Mouse (Mus musculus) hindbrain, postnatal 0 days (tissue): ENCODE data around the gene Olfr459. TPM values are rescaled to one million over a fixed set of nuclear protein-coding genes. Genes with fewer than 3 reads are reported as not detected.

Experiments
- ATAC-seq: fragments of 200-750 bp; cut with Nextera tagmentation; 2 replicates; pipeline ENCODE4 v1.8.0; 2017; ENCODE audit warnings: mild to moderate bottlenecking, moderate TSS enrichment, moderate library complexity
- DNase-seq: peaks from one replicate; pipeline ENCODE4 v3.0.0-alpha.2; 2015; ENCODE audit warnings: low spot score
- H3K27ac ChIP-seq: fragments of 300-500 bp; sonication (generic); 2 replicates; pipeline ENCODE4 v1.5.1; 2014; ENCODE audit warnings: mild to moderate bottlenecking
- H3K27me3 ChIP-seq: fragments of 300-500 bp; sonication (generic); 2 replicates; pipeline ENCODE4 v1.6.1; 2014; ENCODE audit warnings: low read length, mixed read lengths; ENCODE audit not compliant: insufficient read depth
- H3K36me3 ChIP-seq: fragments of 300-500 bp; sonication (generic); 2 replicates; pipeline ENCODE4 v1.6.1; 2014; ENCODE audit warnings: low read length, mixed read lengths; ENCODE audit not compliant: insufficient read depth
- H3K4me1 ChIP-seq: fragments of 300-500 bp; sonication (generic); 2 replicates; pipeline ENCODE4 v1.6.1; 2014; ENCODE audit warnings: antibody characterized with exemption, low read length, mixed read lengths; ENCODE audit not compliant: insufficient read depth
- H3K4me2 ChIP-seq: fragments of 300-500 bp; sonication (generic); 2 replicates; pipeline ENCODE4 v1.6.1; 2014; ENCODE audit warnings: low read depth, mild to moderate bottlenecking, low read length, moderate library complexity, mixed read lengths
- H3K4me3 ChIP-seq: fragments of 300-500 bp; sonication (generic); 2 replicates; pipeline ENCODE4 v1.5.1; 2014; ENCODE audit warnings: low read length
- H3K9ac ChIP-seq: fragments of 300-500 bp; sonication (generic); replicated peaks from 2 replicates; pipeline ENCODE4 v1.6.1; 2014; ENCODE audit warnings: mild to moderate bottlenecking, low read length, moderate library complexity, mixed read lengths
- H3K9me3 ChIP-seq: fragments of 300-500 bp; sonication (generic); 2 replicates; pipeline ENCODE4 v1.6.1; 2016; ENCODE audit warnings: low read length, mixed read lengths
- CTCF ChIP-seq: IDR thresholded peaks from 2 replicates; pipeline ENCODE4 v1.5.1; 2016; ENCODE audit warnings: antibody characterized with exemption, control low read depth, low read depth
- WGBS: fragments of 180-500 bp; shearing (Covaris S2); extraction: QIAGEN DNeasy Blood & Tissue Kit; methylation state at CpG from one replicate; pipeline ENCODE4 v1.1.7; 2014; 5-methylcytosine and 5-hydroxymethylcytosine counted together
- polyA plus RNA-seq: library from polyadenylated mRNA; unstranded; fragments of >200 nt; fragmentation: Nextera tagmentation; extraction: Ambion mirVana; gene quantifications from 2 replicates; pipeline ENCODE4 v1.2.1, GENCODE M21; 2015
- total RNA-seq: library from RNA; depleted of rRNA; stranded (reverse); fragments of >200 nt; gene quantifications from 2 replicates; pipeline ENCODE4 v1.2.3, GENCODE M21; 2014; rRNA removed

Gene Olfr459
- total RNA-seq = not detected in 2 replicates
- not detected in 2 replicates for polyA plus RNA-seq

- ATAC-seq (no peak), DNase-seq (no peak)
- no peak within 1 kb of the TSS for H3K9ac ChIP-seq
- no peak within 1 kb of the TSS for H3K27ac ChIP-seq
- no peak within 1 kb of the TSS for H3K4me2 ChIP-seq
- WGBS = 83% methylated on average over 7 of the region's 7 CpGs
- H3K36me3 ChIP-seq = no peaks in the 10 kb centered on the region
- no peaks in the 10 kb centered on the region for H3K4me1 ChIP-seq
- H3K27me3 ChIP-seq = no peaks in the 10 kb centered on the region
- H3K4me3 ChIP-seq = no peak within 1 kb of the TSS
- H3K9me3 ChIP-seq = no peaks in the 10 kb centered on the region
- no peak for TF ChIP-seq CTCF
Observed at GRCm38 (mm10) chr6:41775077-41775476, at the start of gene Olfr459. Olfr459 (minus strand) TSS chr6:41775177.

GRCm38 (mm10) chr6:41824086-41824485 lies 49.1 kb upstream of the Olfr459 start:
- no peak overlapping the region for H3K9ac ChIP-seq
- DNase-seq (no peak), ATAC-seq (no peak)
- H3K4me1 ChIP-seq = no peaks in the 10 kb centered on the region
- no peaks in the 10 kb centered on the region for H3K36me3 ChIP-seq
- no peak overlapping the region for H3K4me2 ChIP-seq
- H3K27ac ChIP-seq = no peak overlapping the region
- no peak overlapping the region for H3K4me3 ChIP-seq
- H3K27me3 ChIP-seq = no peaks in the 10 kb centered on the region
- no peaks in the 10 kb centered on the region for H3K9me3 ChIP-seq
- TF ChIP-seq CTCF = no peak

GRCm38 (mm10) chr6:41786700-41787099 lies 11.7 kb upstream of the Olfr459 start:
- H3K27me3 ChIP-seq = no peaks in the 10 kb centered on the region
- no peak overlapping the region for H3K27ac ChIP-seq
- no peak overlapping the region for H3K9ac ChIP-seq
- H3K36me3 ChIP-seq = no peaks in the 10 kb centered on the region
- TF ChIP-seq CTCF = no peak
- H3K4me2 ChIP-seq = no peak overlapping the region
- ATAC-seq = no peak
- WGBS = 86% methylated on average over 2 of the region's 2 CpGs
- no peak for DNase-seq
- H3K4me1 ChIP-seq = no peaks in the 10 kb centered on the region
- H3K9me3 ChIP-seq = no peaks in the 10 kb centered on the region
- no peak overlapping the region for H3K4me3 ChIP-seq

DNA sequence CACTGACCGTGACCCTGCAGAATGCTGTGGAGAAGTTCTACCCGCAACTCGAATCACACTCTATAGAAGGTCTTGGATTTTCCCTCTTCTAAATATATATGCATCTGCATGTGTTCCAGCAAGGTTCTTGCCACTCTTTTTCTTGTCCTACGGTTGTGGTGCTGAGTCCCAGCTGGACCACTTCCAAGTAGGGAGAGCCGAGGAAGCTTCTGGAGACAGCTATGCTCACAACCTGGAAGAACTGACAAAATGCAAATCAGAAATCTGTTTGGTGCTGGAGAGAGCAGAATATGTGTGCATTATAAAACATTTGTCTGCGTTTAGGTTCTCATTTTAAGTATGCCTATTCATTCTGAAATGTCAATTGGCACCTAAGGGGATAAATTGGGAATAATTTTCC lies 744 bp upstream of the Olfr459 start:
- Histone ChIP-seq H3K27ac (no peak overlapping the region), H3K9ac (no peak overlapping the region), H3K9me3 (no peaks in the 10 kb centered on the region), H3K4me3 (no peak overlapping the region), H3K4me1 (no peaks in the 10 kb centered on the region), H3K36me3 (no peaks in the 10 kb centered on the region), H3K4me2 (no peak overlapping the region), H3K27me3 (no peaks in the 10 kb centered on the region)
- TF ChIP-seq CTCF = no peak
- DNase-seq (peak; percentile 27), ATAC-seq (no peak)
- WGBS = 61% methylated on average over 6 of the region's 6 CpGs

DNA sequence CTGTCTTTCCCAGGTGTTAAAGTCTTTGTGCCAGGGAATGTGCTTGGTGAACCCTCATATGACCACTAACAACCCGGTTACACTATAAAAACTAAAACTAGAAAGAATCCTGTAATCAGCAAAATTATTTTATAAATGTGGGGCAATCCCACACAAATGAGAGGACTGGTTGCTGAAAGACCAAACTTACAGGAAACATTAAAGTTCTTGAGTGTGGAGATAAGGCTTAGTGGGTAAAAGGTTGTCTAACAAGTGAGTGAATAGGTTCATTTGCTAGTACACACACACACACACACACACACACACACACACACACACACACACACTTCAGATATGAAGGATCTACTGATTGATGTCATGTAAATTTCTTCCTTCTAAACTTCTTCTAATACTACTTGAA lies 5.1 kb downstream of the Olfr459 start:
- no peak overlapping the region for H3K4me2 ChIP-seq
- H3K27ac ChIP-seq = no peak overlapping the region
- no peak for ATAC-seq
- TF ChIP-seq CTCF = no peak
- H3K9ac ChIP-seq = no peak overlapping the region
- H3K4me1 ChIP-seq = no peaks in the 10 kb centered on the region
- H3K9me3 ChIP-seq = no peaks in the 10 kb centered on the region
- H3K36me3 ChIP-seq = no peaks in the 10 kb centered on the region
- 79% methylated on average over 1 of the region's 1 CpGs for WGBS
- H3K4me3 ChIP-seq = no peak overlapping the region
- no peaks in the 10 kb centered on the region for H3K27me3 ChIP-seq
- no peak for DNase-seq

DNA sequence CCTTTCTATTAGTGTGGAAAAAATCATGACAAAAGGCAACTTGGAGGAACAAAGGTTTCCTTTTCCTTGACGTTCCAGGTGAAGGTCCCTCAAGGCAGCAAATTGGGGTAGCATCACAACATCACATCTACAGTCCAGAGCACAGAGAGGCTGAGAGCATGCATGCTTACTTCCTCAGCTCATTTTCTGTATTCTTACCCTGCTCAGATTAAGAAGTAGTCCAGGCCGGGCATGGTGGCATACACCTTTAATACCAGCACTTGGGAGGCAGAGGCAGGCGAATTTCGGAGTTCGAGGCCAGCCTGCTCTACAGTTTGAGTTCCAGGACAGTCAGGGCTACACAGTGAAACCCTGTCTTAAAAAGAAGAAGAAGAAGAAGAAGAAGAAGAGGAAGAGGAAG lies 10.7 kb downstream of the Olfr459 start:
- ATAC-seq (no peak), DNase-seq (no peak)
- H3K4me1 ChIP-seq = no peaks in the 10 kb centered on the region
- whole genome bisulfite sequencing = 86% methylated on average over 5 of the region's 5 CpGs
- no peaks in the 10 kb centered on the region for H3K36me3 ChIP-seq
- TF ChIP-seq CTCF = no peak
- no peaks in the 10 kb centered on the region for H3K27me3 ChIP-seq
- H3K27ac ChIP-seq = no peak overlapping the region
- no peaks in the 10 kb centered on the region for H3K9me3 ChIP-seq
- no peak overlapping the region for H3K4me3 ChIP-seq
- no peak overlapping the region for H3K9ac ChIP-seq
- H3K4me2 ChIP-seq = no peak overlapping the region

DNA sequence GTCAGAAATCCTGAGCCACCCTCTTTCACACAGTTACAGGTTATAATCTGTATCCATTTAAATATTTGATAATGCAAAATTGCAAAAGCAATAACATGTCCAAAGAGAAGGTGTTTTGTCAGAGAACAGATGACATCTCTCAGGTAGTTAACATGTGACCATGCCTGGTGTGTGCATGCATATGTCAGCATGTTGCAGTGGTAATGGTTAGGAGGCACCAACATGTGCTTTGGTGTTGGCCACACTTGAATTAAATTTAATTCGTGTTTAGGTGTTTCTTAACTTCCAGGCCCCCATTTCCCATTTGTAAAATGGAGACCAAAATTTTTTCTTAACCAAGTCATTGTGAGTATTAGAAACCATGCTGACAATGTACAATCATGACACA lies 12.6 kb downstream of the Olfr459 start:
- Histone ChIP-seq H3K27ac (no peak overlapping the region), H3K4me3 (no peak overlapping the region), H3K4me1 (no peaks in the 10 kb centered on the region), H3K36me3 (no peaks in the 10 kb centered on the region), H3K9me3 (no peaks in the 10 kb centered on the region), H3K9ac (no peak overlapping the region), H3K27me3 (no peaks in the 10 kb centered on the region), H3K4me2 (no peak overlapping the region)
- 92% methylated on average over 1 of the region's 1 CpGs for WGBS
- TF ChIP-seq CTCF = no peak
- no peak for DNase-seq
- ATAC-seq = no peak
